Mouse (Mus musculus) midbrain, embryonic 10.5 days (tissue): ENCODE measurements around the gene Aspa. TPM values are rescaled to one million over a fixed set of nuclear protein-coding genes. Genes with fewer than 3 reads are reported as not detected.
"Not testable (repeated sequence)": the region's sequence is repeated elsewhere in the genome, so short reads cannot be mapped to it uniquely, and the experiment has no call there.

Source experiments
- DNase-seq: peaks from one replicate; pipeline ENCODE4 v3.0.0-alpha.2; 2017; ENCODE audit warnings: low spot score
- H3K27ac ChIP-seq: fragments of 300-500 bp; sonication (generic); replicated peaks from 2 replicates; pipeline ENCODE4 v1.5.1; 2016; ENCODE audit warnings: mild to moderate bottlenecking
- H3K27me3 ChIP-seq: fragments of 300-500 bp; sonication (generic); 2 replicates; pipeline ENCODE4 v1.6.1; 2016; ENCODE audit warnings: low read depth, mild to moderate bottlenecking; ENCODE audit not compliant: poor library complexity, severe bottlenecking
- H3K36me3 ChIP-seq: fragments of 300-500 bp; sonication (generic); 2 replicates; pipeline ENCODE4 v1.6.1; 2016; ENCODE audit warnings: mild to moderate bottlenecking, moderate library complexity
- H3K4me1 ChIP-seq: fragments of 300-500 bp; sonication (generic); 2 replicates; pipeline ENCODE4 v1.6.1; 2016
- H3K4me3 ChIP-seq: fragments of 300-500 bp; sonication (generic); 2 replicates; pipeline ENCODE4 v1.5.1; 2016; ENCODE audit warnings: mild to moderate bottlenecking, moderate library complexity
- H3K9me3 ChIP-seq: fragments of 300-500 bp; sonication (generic); replicated peaks from 2 replicates; pipeline ENCODE4 v1.6.1; 2016; ENCODE audit warnings: mild to moderate bottlenecking
- WGBS: fragments of 180-500 bp; shearing (Covaris S2); methylation state at CpG from one replicate; pipeline ENCODE4 v1.1.7; 2016; 5-methylcytosine and 5-hydroxymethylcytosine counted together
- polyA plus RNA-seq: library from polyadenylated mRNA; unstranded; fragments of >200 nt; fragmentation: Nextera tagmentation; extraction: Ambion mirVana; gene quantifications from 2 replicates; pipeline ENCODE4 v1.2.1, GENCODE M21; 2016

Aspa gene
- 0.17 TPM in 1 of 2 replicates, not detected in the other for polyA plus RNA-seq

- no peak within 1 kb of the TSS for H3K27ac ChIP-seq
- no peaks in the 10 kb centered on the region for H3K36me3 ChIP-seq
- no peaks in the 10 kb centered on the region for H3K4me1 ChIP-seq
- peaks cover 9% of the 10 kb centered on the region; the same call in 1 of the 2 replicates for H3K9me3 ChIP-seq
- WGBS, result 81% methylated on average over 27 of the region's 27 CpGs
- no peak within 1 kb of the TSS for H3K4me3 ChIP-seq
- DNase-seq, result no peak
- H3K27me3 ChIP-seq, result no peaks in the 10 kb centered on the region
These were observed at the start of gene Aspa, which contains the start of the genes Gm49340 and Spata22 for GRCm38 (mm10) chr11:73329442-73329841. TSS of gene Aspa (minus strand) at chr11:73329596. TSS of gene Gm49340 (plus strand) at chr11:73329741. TSS of gene Spata22 (plus strand) at chr11:73329741.

DNA sequence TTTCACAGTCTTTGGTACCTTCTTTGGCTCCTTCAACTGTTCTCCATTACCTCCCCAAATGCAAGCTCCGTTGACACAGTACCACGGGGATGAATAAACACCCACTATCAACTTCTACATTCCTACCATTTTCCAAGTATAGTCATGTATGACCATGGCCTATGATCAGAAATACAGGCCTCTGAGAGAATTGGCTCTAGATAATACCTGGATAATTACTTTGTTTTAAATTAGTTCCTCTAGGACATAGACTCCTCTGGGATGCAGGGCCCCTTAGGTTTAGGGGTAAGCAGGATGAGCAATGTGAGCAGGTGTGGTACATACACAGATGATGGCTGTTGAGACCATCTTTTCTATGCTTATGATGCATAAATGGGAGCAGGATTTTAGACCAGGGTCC lies 41.5 kb upstream of the Aspa start, which contains the start of gene Olfr376:
Gene Olfr376, plus strand, starts transcription at position 301 of the 400 bp plus-strand sequence.
- H3K27me3 ChIP-seq, result no peaks in the 10 kb centered on the region
- no peak within 1 kb of the TSS for H3K27ac ChIP-seq
- H3K9me3 ChIP-seq, result peaks cover 7% of the 10 kb centered on the region; the same call in 1 of the 2 replicates
- no peaks in the 10 kb centered on the region for H3K4me1 ChIP-seq
- DNase-seq, result no peak
- 92% methylated on average over 2 of the region's 2 CpGs for WGBS
- H3K36me3 ChIP-seq, result no peaks in the 10 kb centered on the region
- H3K4me3 ChIP-seq, result no peak within 1 kb of the TSS

DNA sequence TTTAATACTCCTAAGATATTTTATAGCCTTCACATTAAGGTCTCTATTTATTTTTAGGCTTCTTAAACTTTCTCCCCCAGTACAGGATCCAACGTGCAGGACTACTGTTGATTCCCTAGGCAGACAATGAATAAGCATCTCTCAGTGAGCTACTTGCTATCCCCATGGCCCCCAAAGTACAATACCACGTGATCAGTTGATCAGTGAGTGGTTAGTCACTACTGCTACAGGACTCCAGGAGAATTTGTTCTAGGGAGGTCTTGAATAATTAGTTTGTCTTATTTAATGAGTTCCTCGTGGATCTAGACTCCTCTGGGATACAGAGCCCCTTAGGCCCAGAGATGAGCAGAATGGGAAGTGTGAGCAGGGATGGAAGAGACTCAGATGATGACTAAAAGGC lies 21.1 kb upstream of the Aspa start, which contains the start of gene Olfr20:
Gene Olfr20, plus strand, starts transcription at position 301 of the 400 bp plus-strand sequence.
- DNase-seq, result no peak
- no peak within 1 kb of the TSS for H3K4me3 ChIP-seq
- no peaks in the 10 kb centered on the region for H3K4me1 ChIP-seq
- no peaks in the 10 kb centered on the region for H3K36me3 ChIP-seq
- no peaks in the 10 kb centered on the region for H3K27me3 ChIP-seq
- H3K9me3 ChIP-seq, result no peaks in the 10 kb centered on the region
- no peak within 1 kb of the TSS for H3K27ac ChIP-seq
- 62% methylated on average over 3 of the region's 3 CpGs for WGBS

GRCm38 (mm10) chr11:73336919-73337318 lies 7.5 kb upstream of the Aspa start:
- no peak overlapping the region for H3K27ac ChIP-seq
- 81% methylated on average over 4 of the region's 4 CpGs for WGBS
- no peaks in the 10 kb centered on the region for H3K36me3 ChIP-seq
- H3K27me3 ChIP-seq, result no peaks in the 10 kb centered on the region
- no peaks in the 10 kb centered on the region for H3K4me1 ChIP-seq
- no peak for DNase-seq
- no peak overlapping the region for H3K4me3 ChIP-seq
- no peaks in the 10 kb centered on the region for H3K9me3 ChIP-seq

- WGBS, result 68% methylated on average over 2 of the region's 2 CpGs
- DNase-seq, result no peak
- H3K4me3 ChIP-seq, result no peak overlapping the region
- no peaks in the 10 kb centered on the region for H3K36me3 ChIP-seq
- no peaks in the 10 kb centered on the region for H3K4me1 ChIP-seq
- H3K27me3 ChIP-seq, result no peaks in the 10 kb centered on the region
- H3K9me3 ChIP-seq, result peaks cover 9% of the 10 kb centered on the region; the same call in 1 of the 2 replicates
- H3K27ac ChIP-seq, result no peak overlapping the region
These were observed 4.0 kb upstream of the Aspa start for GRCm38 (mm10) chr11:73333357-73333756.

DNA sequence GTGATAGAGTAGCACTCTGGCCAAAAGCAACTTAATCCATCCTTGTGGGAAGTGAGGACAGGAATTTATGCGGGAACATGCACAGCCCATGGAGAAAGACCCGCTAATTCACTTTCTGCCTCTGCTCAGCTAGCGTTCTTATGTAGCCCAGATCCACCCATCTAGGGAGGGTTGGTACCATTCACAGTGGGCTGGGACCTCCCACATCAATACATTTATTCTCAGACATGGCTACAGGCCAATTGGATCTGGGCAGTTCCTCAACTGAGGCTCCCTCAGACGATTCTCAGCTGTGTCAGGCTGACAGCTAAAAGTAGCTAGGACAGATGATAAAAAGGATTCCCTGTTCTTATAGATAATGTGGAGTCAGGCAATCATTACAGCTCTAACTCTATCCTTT lies 2.0 kb downstream of the Aspa start:
- no peak for DNase-seq
- 78% methylated on average over 4 of the region's 4 CpGs for WGBS
- H3K27ac ChIP-seq, result no peak overlapping the region

DNA sequence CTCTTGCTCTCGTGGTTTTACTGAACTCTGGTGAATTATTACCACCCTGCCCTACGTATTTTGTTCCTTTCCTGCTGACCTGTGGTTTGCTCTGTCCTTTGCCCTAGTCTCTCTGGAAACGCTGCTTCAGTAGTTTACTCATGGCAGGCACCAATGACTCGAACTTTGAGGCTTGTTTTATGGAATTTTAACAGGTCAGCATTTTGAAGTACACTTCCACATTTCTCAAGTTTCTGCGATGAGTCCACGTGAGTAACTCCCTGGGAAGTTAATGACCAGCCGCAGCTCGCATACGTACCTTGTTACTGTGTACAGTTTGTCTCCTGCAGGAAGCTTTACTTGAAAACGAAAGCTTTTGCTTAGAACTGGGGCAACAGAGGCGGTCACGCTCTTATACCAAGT lies 2.9 kb downstream of the Aspa start:
- Histone ChIP-seq H3K27ac (no peak overlapping the region), H3K27me3 (no peaks in the 10 kb centered on the region), H3K4me3 (no peak overlapping the region), H3K9me3 (peaks cover 9% of the 10 kb centered on the region; the same call in 1 of the 2 replicates), H3K36me3 (no peaks in the 10 kb centered on the region), H3K4me1 (no peaks in the 10 kb centered on the region)
- 71% methylated on average over 12 of the region's 12 CpGs for WGBS
- no peak for DNase-seq

More for the DNA sequence above, 2.0 kb downstream of the Aspa start:
- peaks cover 9% of the 10 kb centered on the region; the same call in 1 of the 2 replicates for H3K9me3 ChIP-seq
- no peaks in the 10 kb centered on the region for H3K36me3 ChIP-seq
- H3K4me3 ChIP-seq, result no peak overlapping the region
- no peaks in the 10 kb centered on the region for H3K4me1 ChIP-seq
- no peaks in the 10 kb centered on the region for H3K27me3 ChIP-seq

- WGBS, result 79% methylated on average over 9 of the region's 9 CpGs
- H3K27ac ChIP-seq, result no peak overlapping the region
- no peaks in the 10 kb centered on the region for H3K4me1 ChIP-seq
- no peak overlapping the region for H3K4me3 ChIP-seq
- peaks cover 2% of the 10 kb centered on the region; the same call in 1 of the 2 replicates for H3K9me3 ChIP-seq
- H3K27me3 ChIP-seq, result no peaks in the 10 kb centered on the region
- H3K36me3 ChIP-seq, result no peaks in the 10 kb centered on the region
- DNase-seq, result no peak
These were observed 5.2 kb downstream of the Aspa start for GRCm38 (mm10) chr11:73323906-73324830.

- not testable (repeated sequence) for H3K36me3 ChIP-seq, H3K4me1 ChIP-seq, H3K4me3 ChIP-seq, H3K27me3 ChIP-seq, DNase-seq, H3K27ac ChIP-seq, H3K9me3 ChIP-seq
- 93% methylated on average over 13 of the region's 13 CpGs for WGBS
These were observed 8.3 kb downstream of the Aspa start for GRCm38 (mm10) chr11:73321064-73321463.

DNA sequence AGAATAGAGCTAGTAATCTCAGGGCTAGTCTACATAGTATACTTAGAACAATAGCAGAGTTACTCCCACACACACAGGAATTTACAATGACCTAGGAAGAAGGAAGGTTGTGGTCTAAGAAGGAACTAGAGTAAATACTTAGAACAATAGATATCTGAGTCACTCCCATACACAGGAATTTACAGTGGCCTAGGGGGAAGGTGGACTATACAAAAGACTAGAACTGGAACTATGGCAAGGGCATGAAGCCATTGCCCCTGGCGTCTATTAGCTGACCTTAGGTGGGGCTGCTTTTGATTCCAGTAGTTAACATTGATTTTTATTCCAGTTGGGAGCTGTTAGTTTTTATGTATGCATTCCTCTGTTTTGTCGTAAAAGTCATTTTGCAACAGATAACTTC lies 10.8 kb downstream of the Aspa start:
- not testable (repeated sequence) for H3K36me3 ChIP-seq

DNA sequence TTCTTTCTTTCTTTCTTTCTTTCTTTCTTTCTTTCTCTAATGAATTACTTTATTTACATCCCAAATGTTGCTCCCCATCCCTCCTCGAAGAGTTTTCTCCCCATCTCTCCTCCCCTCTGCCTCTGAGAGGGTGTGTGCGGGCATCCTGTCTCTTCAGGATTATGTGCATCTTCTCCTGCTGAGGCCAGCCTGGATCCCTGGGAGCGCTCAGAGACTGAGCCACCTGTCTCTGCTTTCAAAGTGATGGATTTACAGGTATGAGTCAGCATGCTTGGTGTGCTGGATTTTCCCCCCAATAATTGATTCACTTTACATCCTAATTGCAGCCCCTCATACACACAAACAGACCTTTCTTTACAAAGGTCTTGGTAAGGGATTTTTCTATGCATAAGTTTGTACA lies 13.4 kb downstream of the Aspa start:
- Histone ChIP-seq H3K9me3 (no peaks in the 10 kb centered on the region), H3K4me1 (no peaks in the 10 kb centered on the region)
- 35% methylated on average over 3 of the region's 3 CpGs for WGBS

More for the DNA sequence above, 10.8 kb downstream of the Aspa start:
- WGBS, result 85% methylated on average over 2 of the region's 2 CpGs
- not testable (repeated sequence) for H3K27ac ChIP-seq, H3K27me3 ChIP-seq, H3K4me1 ChIP-seq, H3K9me3 ChIP-seq, DNase-seq, H3K4me3 ChIP-seq

GRCm38 (mm10) chr11:73303123-73303522 lies 26.3 kb downstream of the Aspa start:
- H3K36me3 ChIP-seq, result no peaks in the 10 kb centered on the region
- WGBS, result 36% methylated on average over 2 of the region's 2 CpGs
- no peak for DNase-seq
- H3K4me1 ChIP-seq, result peaks cover 10% of the 10 kb centered on the region
- H3K27me3 ChIP-seq, result no peaks in the 10 kb centered on the region
- peak overlapping the region; percentile 39 for H3K27ac ChIP-seq
- no peak overlapping the region for H3K4me3 ChIP-seq
- no peaks in the 10 kb centered on the region for H3K9me3 ChIP-seq

More for the DNA sequence above, 13.4 kb downstream of the Aspa start:
- Histone ChIP-seq H3K4me3 (no peak overlapping the region), H3K36me3 (no peaks in the 10 kb centered on the region), H3K27ac (no peak overlapping the region), H3K27me3 (no peaks in the 10 kb centered on the region)
- no peak for DNase-seq

DNA sequence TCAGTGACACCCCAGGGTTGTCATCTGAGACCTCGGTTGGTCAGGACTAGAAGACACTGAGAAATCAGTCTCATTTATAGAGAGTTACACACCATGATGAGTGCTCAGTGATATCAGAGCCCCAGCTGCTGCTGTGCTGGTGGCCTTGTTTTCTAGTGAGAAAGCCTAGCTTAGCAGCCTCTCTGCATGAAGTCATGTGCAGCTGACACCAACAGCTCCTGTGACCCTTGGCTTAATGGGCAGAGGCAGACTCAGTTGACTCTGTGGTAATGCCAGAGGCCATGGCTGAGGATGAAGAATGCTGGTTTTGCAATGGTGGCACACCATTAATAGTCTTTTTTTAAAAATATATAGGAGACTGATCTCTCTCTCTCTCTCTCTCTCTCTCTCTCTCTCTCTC lies 39.8 kb downstream of the Aspa start:
- Histone ChIP-seq H3K4me3 (no peak overlapping the region), H3K4me1 (no peaks in the 10 kb centered on the region), H3K9me3 (no peaks in the 10 kb centered on the region), H3K27ac (no peak overlapping the region), H3K36me3 (no peaks in the 10 kb centered on the region), H3K27me3 (no peaks in the 10 kb centered on the region)
- DNase-seq, result no peak
- 90% methylated on average over 1 of the region's 1 CpGs for WGBS
